Mouse (Mus musculus) myocyte (in vitro differentiated cells): Measurements from ENCODE around the gene Htra3.

Source experiments
- CEBPB ChIP-seq: IDR thresholded peaks from 2 replicates; pipeline ENCODE4 v1.6.1; 2011; ENCODE audit warnings: mild to moderate bottlenecking, moderate library complexity; ENCODE audit not compliant: poor library complexity, insufficient read depth, severe bottlenecking
- E2F4 ChIP-seq: IDR thresholded peaks from one replicate; pipeline ENCODE4 v1.6.1; 2011; ENCODE audit warnings: mild to moderate bottlenecking, control low read depth, moderate library complexity; ENCODE audit not compliant: insufficient read depth
- MAX ChIP-seq: IDR thresholded peaks from one replicate; pipeline ENCODE4 v1.6.1; 2011; ENCODE audit warnings: low read depth, mild to moderate bottlenecking, control low read depth
- MYOG ChIP-seq, 3 experiments: IDR thresholded peaks; one replicate each; pipeline ENCODE4 v1.6.1; 2011; ENCODE audit warnings: control low read depth in 2 of 3, low read depth in 2 of 3, mild to moderate bottlenecking in 2 of 3; ENCODE audit not compliant: insufficient read length in 2 of 3, control insufficient read depth in 1 of 3, insufficient read depth in 1 of 3
- POLR2A ChIP-seq: IDR thresholded peaks from one replicate; pipeline ENCODE4 v1.6.1; 2011; ENCODE audit warnings: low read depth, mild to moderate bottlenecking, control low read depth, moderate library complexity; ENCODE audit not compliant: insufficient read length
- REST ChIP-seq: IDR thresholded peaks from one replicate; pipeline ENCODE4 v1.6.1; 2011; ENCODE audit warnings: mild to moderate bottlenecking, control low read depth, moderate library complexity; ENCODE audit not compliant: insufficient read depth, insufficient read length
- SRF ChIP-seq: IDR thresholded peaks from one replicate; pipeline ENCODE4 v1.6.1; 2011; ENCODE audit warnings: low read depth; ENCODE audit not compliant: control insufficient read depth, insufficient read length
- TCF12 ChIP-seq: IDR thresholded peaks from one replicate; pipeline ENCODE4 v1.6.1; 2011; ENCODE audit warnings: mild to moderate bottlenecking, control low read depth; ENCODE audit not compliant: poor library complexity, insufficient read depth, severe bottlenecking

GRCm38 (mm10) chr5:35727447-35727846 lies 47.9 kb upstream of the Htra3 start:
- TF ChIP-seq SRF (no peak), POLR2A (no peak), TCF12 (no peak), E2F4 (no peak), MAX (no peak), CEBPB (no peak), MYOG (IDR thresholded peaks at IDR 0.05; ENCODE audit: control insufficient read depth in 1 of 3, insufficient read depth in 1 of 3, insufficient read length in 2 of 3, low read depth in 2 of 3) (no peak), REST (no peak)
